Mouse (Mus musculus): ENCODE data around the gene Gm10428.

GRCm38 (mm10) chr11:62747227-62747626, 5.7 kb upstream of the Gm10428 start:
- TF ChIP-seq POLR2A (IDR thresholded peaks at IDR 0.05; ENCODE audit: extremely low read depth, insufficient read depth, low read length) (no peak), CTCF (IDR thresholded peaks at IDR 0.05; ENCODE audit: extremely low read depth, insufficient read depth, low read length) (no peak)
